Mouse (Mus musculus) MEL (cell line): Measurements from ENCODE around the gene Ccdc146. TPM values are rescaled to one million over a fixed set of nuclear protein-coding genes. Genes with fewer than 3 reads are reported as not detected.

Experiments used
- DNase-seq: peaks from one replicate; pipeline ENCODE4 v3.0.0; 2011; ENCODE audit warnings: low read depth, low spot score
- H3K27ac ChIP-seq: 2 replicates; pipeline ENCODE4 v1.5.1; 2012; ENCODE audit warnings: low read depth, mild to moderate bottlenecking, control low read depth, low read length, moderate library complexity; ENCODE audit not compliant: control insufficient read depth
- H3K27me3 ChIP-seq, 2 experiments: fragments of 150-350 bp in 1 of 2; sonication (generic) in 1 of 2; 2 replicates each; pipeline ENCODE4 v1.6.1; 2012; ENCODE audit warnings: low read length in 2 of 2, mild to moderate bottlenecking in 2 of 2, improper control_type of control experiment in 1 of 2, moderate library complexity in 1 of 2; ENCODE audit not compliant: insufficient read depth in 2 of 2, control insufficient read depth in 1 of 2
- H3K36me3 ChIP-seq, 2 experiments: 2 replicates each; pipeline ENCODE4 v1.6.1; 2012 to 2014; ENCODE audit warnings: low read length in 2 of 2, improper control_type of control experiment in 1 of 2, inconsistent platforms in 1 of 2, mild to moderate bottlenecking in 1 of 2; ENCODE audit not compliant: insufficient read depth in 2 of 2, control insufficient read depth in 1 of 2
- H3K4me1 ChIP-seq, 2 experiments: fragments of 150-350 bp in 1 of 2; sonication (generic) in 1 of 2; 2 replicates each; pipeline ENCODE4 v1.6.1; 2012; ENCODE audit warnings: low read length in 2 of 2, improper control_type of control experiment in 1 of 2, mild to moderate bottlenecking in 1 of 2; ENCODE audit not compliant: insufficient read depth in 2 of 2, control insufficient read depth in 1 of 2
- H3K4me3 ChIP-seq, 2 experiments: fragments of 150-350 bp in 1 of 2; sonication (generic) in 1 of 2; 2 replicates each; pipeline ENCODE4 v1.5.1; 2012; ENCODE audit warnings: low read depth in 2 of 2, low read length in 2 of 2, mild to moderate bottlenecking in 2 of 2, moderate library complexity in 2 of 2, control low read depth in 1 of 2, improper control_type of control experiment in 1 of 2; ENCODE audit not compliant: control insufficient read depth in 1 of 2, insufficient read depth in 1 of 2
- H3K79me2 ChIP-seq: 2 replicates; pipeline ENCODE4 v1.6.1; 2012; ENCODE audit warnings: mild to moderate bottlenecking, low read length, moderate library complexity; ENCODE audit not compliant: control insufficient read depth, poor library complexity, insufficient read depth
- H3K9ac ChIP-seq: 2 replicates; pipeline ENCODE4 v1.6.1; 2012; ENCODE audit warnings: low read depth, mild to moderate bottlenecking, control low read depth, low read length, moderate library complexity; ENCODE audit not compliant: control insufficient read depth, poor library complexity, severe bottlenecking
- H3K9me3 ChIP-seq: fragments of 150-350 bp; sonication (generic); replicated peaks from 2 replicates; pipeline ENCODE4 v1.6.1; 2012; ENCODE audit warnings: mild to moderate bottlenecking, low read length, improper control_type of control experiment, moderate library complexity; ENCODE audit not compliant: insufficient read depth
- BHLHE40 ChIP-seq: IDR thresholded peaks from 2 replicates; pipeline ENCODE4 v1.6.1; 2012; ENCODE audit warnings: low read depth, mild to moderate bottlenecking, inconsistent platforms, low read length, improper control_type of control experiment, borderline replicate concordance
- CHD1 ChIP-seq: IDR thresholded peaks from 2 replicates; pipeline ENCODE4 v1.6.1; 2012; ENCODE audit warnings: low read depth, mild to moderate bottlenecking, inconsistent platforms, low read length, improper control_type of control experiment
- CHD2 ChIP-seq: IDR thresholded peaks from 2 replicates; pipeline ENCODE4 v1.6.1; 2011; ENCODE audit warnings: low read length, improper control_type of control experiment
- CTCF ChIP-seq, 3 experiments: IDR thresholded peaks in 2 of 3; conservative IDR thresholded peaks in 1 of 3; 2 replicates each; pipeline ENCODE4 v1.5.1; 2011 to 2012; ENCODE audit warnings: low read length in 3 of 3, low read depth in 2 of 3, mild to moderate bottlenecking in 2 of 3, improper control_type of control experiment in 1 of 3, inconsistent platforms in 1 of 3, mixed read lengths in 1 of 3, moderate library complexity in 1 of 3; ENCODE audit not compliant: control insufficient read depth in 1 of 3, insufficient read depth in 1 of 3, poor library complexity in 1 of 3, severe bottlenecking in 1 of 3
- E2F4 ChIP-seq: IDR thresholded peaks from 2 replicates; pipeline ENCODE4 v1.6.1; 2011; ENCODE audit warnings: low read depth, low read length, improper control_type of control experiment, borderline replicate concordance
- EP300 ChIP-seq, 2 experiments: IDR thresholded peaks; 2 replicates each; pipeline ENCODE4 v1.6.1; 2011; ENCODE audit warnings: improper control_type of control experiment in 2 of 2, low read length in 2 of 2, low read depth in 1 of 2, mild to moderate bottlenecking in 1 of 2
- ETS1 ChIP-seq: IDR thresholded peaks from 2 replicates; pipeline ENCODE4 v1.6.1; 2012; ENCODE audit warnings: low read depth, mild to moderate bottlenecking, inconsistent platforms, low read length, improper control_type of control experiment, moderate library complexity
- HCFC1 ChIP-seq: IDR thresholded peaks from 2 replicates; pipeline ENCODE4 v1.6.1; 2012; ENCODE audit warnings: low read depth, mild to moderate bottlenecking, inconsistent platforms, low read length, improper control_type of control experiment, moderate library complexity
- KAT2A ChIP-seq: conservative IDR thresholded peaks from 2 replicates; pipeline ENCODE4 v1.6.1; 2012; ENCODE audit warnings: low read depth, low read length, improper control_type of control experiment, inconsistent platforms
- MAFK ChIP-seq: IDR thresholded peaks from 2 replicates; pipeline ENCODE4 v1.6.1; 2011; ENCODE audit warnings: low read depth, mild to moderate bottlenecking, low read length, improper control_type of control experiment, borderline replicate concordance
- MAZ ChIP-seq: IDR thresholded peaks from 2 replicates; pipeline ENCODE4 v1.6.1; 2012; ENCODE audit warnings: low read depth, mild to moderate bottlenecking, inconsistent platforms, low read length, improper control_type of control experiment
- MYB ChIP-seq: IDR thresholded peaks from 2 replicates; pipeline ENCODE4 v1.6.1; 2011; ENCODE audit warnings: mild to moderate bottlenecking, low read depth, low read length, improper control_type of control experiment
- MYC ChIP-seq: IDR thresholded peaks from 2 replicates; pipeline ENCODE4 v1.6.1; 2011; ENCODE audit warnings: low read depth, mild to moderate bottlenecking, low read length, improper control_type of control experiment, moderate library complexity
- NELFE ChIP-seq: IDR thresholded peaks from 2 replicates; pipeline ENCODE4 v1.6.1; 2011; ENCODE audit warnings: low read depth, low read length, improper control_type of control experiment
- POLR2A ChIP-seq, 2 experiments: IDR thresholded peaks; 2 replicates each; pipeline ENCODE4 v1.6.1; 2011 to 2012; ENCODE audit warnings: low read length in 2 of 2, mild to moderate bottlenecking in 2 of 2, control low read depth in 1 of 2, improper control_type of control experiment in 1 of 2, low read depth in 1 of 2, moderate library complexity in 1 of 2; ENCODE audit not compliant: control insufficient read depth in 1 of 2, insufficient read depth in 1 of 2, poor library complexity in 1 of 2
- RAD21 ChIP-seq: IDR thresholded peaks from 2 replicates; pipeline ENCODE4 v1.6.1; 2011; ENCODE audit warnings: mild to moderate bottlenecking, low read depth, low read length, improper control_type of control experiment
- RCOR1 ChIP-seq: IDR thresholded peaks from 2 replicates; pipeline ENCODE4 v1.6.1; 2012; ENCODE audit warnings: low read depth, mild to moderate bottlenecking, inconsistent platforms, low read length, improper control_type of control experiment
- TAL1 ChIP-seq: IDR thresholded peaks from 2 replicates; pipeline ENCODE4 v1.6.1; 2012; ENCODE audit warnings: mild to moderate bottlenecking, inconsistent platforms, low read length, moderate library complexity, mixed read lengths
- TBP ChIP-seq: IDR thresholded peaks from 2 replicates; pipeline ENCODE4 v1.8.0; 2011; ENCODE audit warnings: low read depth, low read length, improper control_type of control experiment
- UBTF ChIP-seq: IDR thresholded peaks from 2 replicates; pipeline ENCODE4 v1.6.1; 2012; ENCODE audit warnings: low read depth, mild to moderate bottlenecking, inconsistent platforms, low read length, improper control_type of control experiment, moderate library complexity, borderline replicate concordance; ENCODE audit not compliant: insufficient read depth
- USF2 ChIP-seq, 2 experiments: IDR thresholded peaks; 2 replicates each; pipeline ENCODE4 v1.6.1; 2011 to 2012; ENCODE audit warnings: improper control_type of control experiment in 2 of 2, low read length in 2 of 2, borderline replicate concordance in 1 of 2, inconsistent platforms in 1 of 2, low read depth in 1 of 2, mild to moderate bottlenecking in 1 of 2; ENCODE audit not compliant: insufficient read depth in 1 of 2
- ZC3H11A ChIP-seq: IDR thresholded peaks from 2 replicates; pipeline ENCODE4 v1.6.1; 2012; ENCODE audit warnings: low read depth, mild to moderate bottlenecking, inconsistent platforms, low read length, improper control_type of control experiment
- ZKSCAN1 ChIP-seq: IDR thresholded peaks from 2 replicates; pipeline ENCODE4 v1.6.1; 2012; ENCODE audit warnings: low read depth, mild to moderate bottlenecking, inconsistent platforms, low read length, improper control_type of control experiment, moderate library complexity
- ZNF384 ChIP-seq: IDR thresholded peaks from 2 replicates; pipeline ENCODE4 v1.6.1; 2012; ENCODE audit warnings: low read depth, mild to moderate bottlenecking, inconsistent platforms, low read length, improper control_type of control experiment
- polyA plus RNA-seq, 2 experiments: library from polyadenylated mRNA; stranded (reverse) in 1 of 2; unstranded in 1 of 2; fragments of >175 nt in 1 of 2; fragments of >200 nt in 1 of 2; gene quantifications; 2 replicates each; pipeline versions ENCODE4 v1.2.1 to v1.2.4; 2012; ENCODE audit warnings: low replicate concordance in 2 of 2, low read depth in 1 of 2; ENCODE audit not compliant: insufficient read length in 2 of 2, insufficient read depth in 1 of 2, missing spikeins in 1 of 2
- total RNA-seq: library from RNA; depleted of rRNA; stranded (reverse); fragments of 300-350 nt; gene quantifications from 2 replicates; pipeline ENCODE4 v1.2.3, GENCODE M21; 2012

Gene Ccdc146
- total and polyA plus RNA-seq, 3 experiments: 0.35 to 0.45 TPM; not detected in 1

DNA sequence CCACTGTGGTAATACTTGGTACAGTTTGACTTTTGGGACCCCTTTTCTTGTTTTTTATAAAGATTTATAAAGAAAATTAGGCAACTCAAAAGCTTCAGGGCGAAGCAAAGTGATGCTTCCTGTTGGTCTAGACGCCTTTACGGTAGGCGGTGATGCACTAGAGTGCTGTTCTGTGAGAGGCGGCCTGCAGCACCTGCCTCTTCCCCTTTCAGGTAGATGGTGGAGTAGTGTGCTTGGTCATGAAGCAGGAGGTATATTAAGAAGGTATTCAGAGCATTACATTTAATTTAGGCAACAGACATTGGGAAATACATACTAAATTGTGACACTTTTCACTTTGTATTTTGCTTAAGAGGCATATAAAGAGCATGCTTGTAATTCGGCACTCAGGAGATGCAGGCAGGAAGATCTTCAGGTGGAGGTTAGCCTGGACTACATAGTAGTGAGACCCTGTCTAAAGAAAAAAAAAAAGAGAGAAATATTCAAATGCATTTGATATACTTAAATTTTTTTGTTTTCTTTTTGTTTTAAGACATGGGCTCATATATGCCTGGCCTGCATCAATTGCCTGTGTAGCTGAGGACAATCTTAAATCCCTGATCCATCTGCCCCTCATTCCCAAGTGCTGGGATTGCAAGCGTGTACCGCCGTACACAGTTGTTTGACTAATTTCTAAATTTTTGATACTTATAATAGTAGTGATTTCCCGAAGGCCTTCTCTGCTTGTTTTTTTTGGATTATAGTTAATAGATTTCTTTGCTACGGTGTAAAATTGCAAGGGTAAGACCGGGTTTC is 169.5 kb downstream of the Ccdc146 start:
- Histone ChIP-seq H3K36me3 (peaks cover 0 to 17% of the 10 kb centered on the region in 2 experiments; a peak in 2 of 4 replicates), H3K4me1 (peaks cover 6 to 7% of the 10 kb centered on the region in 2 experiments), H3K9me3 (no peaks in the 10 kb centered on the region), H3K27ac (peak overlapping the region; percentile 78), H3K27me3 (no peaks in the 10 kb centered on the region), H3K79me2 (no peaks in the 10 kb centered on the region), H3K9ac (peak overlapping the region; percentile 20), H3K4me3 (no peak overlapping the region)
- DNase-seq: no peak
- TF ChIP-seq TAL1 (no peak), MAFK (no peak), MAZ (no peak)

DNA sequence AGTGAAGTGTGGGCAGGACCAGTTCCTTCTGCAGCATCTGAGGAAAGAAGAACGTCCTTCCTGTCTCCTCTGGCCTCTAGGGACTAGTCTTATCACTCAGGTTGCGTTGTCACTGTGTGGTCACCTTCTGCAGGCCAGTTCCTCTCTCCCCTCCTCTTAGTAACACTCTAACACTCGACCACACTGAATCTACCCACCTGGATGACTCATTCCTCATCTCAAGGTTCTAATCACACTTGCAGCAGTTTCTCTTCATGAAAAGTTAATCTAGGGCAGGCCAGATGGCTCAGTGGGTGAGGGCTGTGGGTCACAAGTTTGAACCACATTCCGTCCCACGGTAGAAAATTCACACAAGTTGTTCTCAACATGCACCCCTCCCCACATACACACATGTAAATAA is 175.6 kb downstream of the Ccdc146 start:
- no peaks in the 10 kb centered on the region for H3K36me3 ChIP-seq
- peaks cover 0 to 7% of the 10 kb centered on the region in 2 experiments; a peak in 2 of 4 replicates for H3K4me1 ChIP-seq

DNA sequence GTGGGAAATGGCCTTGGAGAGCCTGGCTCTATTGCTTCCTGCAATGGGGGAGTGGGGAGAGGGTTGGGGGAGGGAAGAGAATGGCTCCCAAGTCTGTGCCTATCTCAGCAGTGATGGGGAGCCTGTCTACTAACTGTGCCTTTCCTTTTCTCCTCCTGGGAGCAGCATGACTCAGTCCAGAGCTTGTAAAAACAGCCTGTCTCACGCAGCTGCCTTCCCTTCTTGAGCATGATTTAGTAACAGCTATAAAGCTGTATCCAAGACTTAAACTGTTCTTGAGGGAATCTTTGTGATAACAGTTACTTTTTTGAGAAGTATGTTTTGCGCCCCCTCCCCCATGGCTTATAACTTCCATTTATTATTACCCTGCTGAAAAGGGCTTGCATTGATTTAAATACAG is 176.6 kb downstream of the Ccdc146 start:
- peaks cover 0 to 7% of the 10 kb centered on the region in 2 experiments; a peak in 2 of 4 replicates for H3K4me1 ChIP-seq
- TF ChIP-seq E2F4 (no peak), RCOR1 (no peak), HCFC1 (no peak), ZKSCAN1 (no peak), TBP (no peak), ETS1 (no peak), BHLHE40 (no peak), UBTF (no peak), POLR2A (IDR thresholded peaks at IDR 0.05; ENCODE audit: control insufficient read depth in 1 of 2, insufficient read depth in 1 of 2, low read depth in 1 of 2, low read length in 2 of 2, poor library complexity in 1 of 2) (no peak), USF2 (IDR thresholded peaks at IDR 0.05; ENCODE audit: borderline replicate concordance in 1 of 2, insufficient read depth in 1 of 2, low read depth in 1 of 2, low read length in 2 of 2) (no peak), ZNF384 (no peak), NELFE (no peak), RAD21 (no peak), MYB (no peak), ZC3H11A (no peak), MYC (no peak), CHD2 (no peak), KAT2A (no peak), CHD1 (no peak)
- H3K27ac ChIP-seq: no peak overlapping the region
- H3K27me3 ChIP-seq: no peaks in the 10 kb centered on the region
- DNase-seq: no peak
- H3K9ac ChIP-seq: no peak overlapping the region
- H3K9me3 ChIP-seq: no peaks in the 10 kb centered on the region
- H3K36me3 ChIP-seq: no peaks in the 10 kb centered on the region
- H3K4me3 ChIP-seq: no peak overlapping the region
- no peaks in the 10 kb centered on the region for H3K79me2 ChIP-seq

More for the DNA sequence above, 175.6 kb downstream of the Ccdc146 start:
- H3K79me2 ChIP-seq: no peaks in the 10 kb centered on the region
- H3K9ac ChIP-seq: no peak overlapping the region
- no peaks in the 10 kb centered on the region for H3K9me3 ChIP-seq
- no peak for DNase-seq
- no peak overlapping the region for H3K4me3 ChIP-seq
- no peak overlapping the region for H3K27ac ChIP-seq
- TF ChIP-seq EP300 (IDR thresholded peaks at IDR 0.05; ENCODE audit: low read depth in 1 of 2, low read length in 2 of 2) (peak in 1 of 2 experiments; percentile 43; a peak in 2 of 4 replicates), TAL1 (peak; percentile 35), CTCF (IDR thresholded peaks at IDR 0.05 in 2 of 3, conservative IDR thresholded peaks at IDR 0.05 in 1 of 3; ENCODE audit: control insufficient read depth in 1 of 3, insufficient read depth in 1 of 3, low read depth in 2 of 3, low read length in 3 of 3, poor library complexity in 1 of 3, severe bottlenecking in 1 of 3) (no peak)
- H3K27me3 ChIP-seq: no peaks in the 10 kb centered on the region
